ENCODE assay signal across 22 mouse cellular contexts in genomic region chr11:120565114-120565513, GRCm38 (mm10). TPM values are rescaled to one million over a fixed set of nuclear protein-coding genes. Genes with fewer than 3 reads are reported as not detected.
DNase-seq lines count a peak whose midpoint lies in the region; ATAC-seq and TF ChIP-seq lines count a peak whose summit lies in the region.
"Had no signal": no experiment of that assay in that cellular context is flagged by ENCODE, and none has a peak within 500 bp of the region (broad histone marks: within the 10 kb centered on the region; RNA-seq: fewer than 3 reads in every experiment).

No protein-coding gene starts in this region.

- dilution Hi-C loops in CH12.LX (cut with MboI; ENCODE audit: extremely low pct_ligation_motif_present, extremely low pct_unique_long_range_greater_than_20kb, low sequenced_read_pairs), result no loop called here

- no peak overlapping the region for H3K27ac ChIP-seq in kidney, postnatal 0 days
- H3K27ac ChIP-seq in CH12.LX (ENCODE audit: insufficient read depth, low read depth), result no peak overlapping the region
- H3K27ac ChIP-seq in ES-Bruce4 (ENCODE audit: insufficient read depth, low read length), result no peak overlapping the region
- H3K27ac ChIP-seq: embryonic facial prominence, embryonic 12.5 days; forebrain, embryonic 12.5 days; gastrocnemius, adult 2 months; heart, embryonic 13.5 days; hindbrain, embryonic 12.5 days had no signal

- ATAC-seq in kidney, postnatal 0 days (replicated peaks; ENCODE audit: low FRiP score, low read depth), result no peak
- ATAC-seq: hindbrain, embryonic 16.5 days had no signal

- in situ Hi-C loops in CH12.LX (cut with MboI; ENCODE audit: low pct_ligation_motif_present, low pct_unique_long_range_greater_than_20kb, low sequenced_read_pairs), result loop anchor here (5.0 kb wide), 1 partner anchor 43 kb away; no protein-coding TSS in a partner anchor

- TF ChIP-seq POLR2A in CH12.LX (IDR thresholded peaks at IDR 0.05; ENCODE audit: low read depth, low read length), result no peak
- TF ChIP-seq POLR2A in ES-Bruce4 (IDR thresholded peaks at IDR 0.05; ENCODE audit: insufficient read depth, low read length), result no peak

- peak; percentile 6; the same call in 1 of the 2 replicates for TF ChIP-seq CTCF in kidney, postnatal 0 days (IDR thresholded peaks at IDR 0.05; ENCODE audit: low read depth)
- TF ChIP-seq CTCF in CH12.LX (conservative IDR thresholded peaks at IDR 0.05 in 1 of 2, IDR thresholded peaks at IDR 0.05 in 1 of 2; ENCODE audit: low read depth in 2 of 2, low read length in 2 of 2), result peak in 1 of 2 experiments; percentile 42; a peak in 2 of 4 replicates
- peak; percentile 0 for TF ChIP-seq CTCF in ES-Bruce4 (IDR thresholded peaks at IDR 0.05; ENCODE audit: low read depth, low read length)

- H3K9me3 ChIP-seq in kidney, postnatal 0 days (replicated peaks; ENCODE audit: low read length), result no peaks in the 10 kb centered on the region
- H3K9me3 ChIP-seq in CH12.LX (replicated peaks; ENCODE audit: low read length) (no peaks in the 10 kb centered on the region), ES-Bruce4 (replicated peaks; ENCODE audit: control insufficient read depth, insufficient read depth, low read length, poor library complexity, severe bottlenecking) (no peaks in the 10 kb centered on the region)
- H3K9me3 ChIP-seq: embryonic facial prominence, embryonic 12.5 days; forebrain, embryonic 12.5 days; heart, embryonic 13.5 days; hindbrain, embryonic 12.5 days had no signal

- peaks cover 19% of the 10 kb centered on the region for H3K79me2 ChIP-seq in CH12.LX (replicated peaks; ENCODE audit: control insufficient read depth, extremely low read depth, insufficient read depth, poor library complexity, severe bottlenecking)

- H3K9ac ChIP-seq in kidney, postnatal 0 days (ENCODE audit: low read depth, low read length), result no peak overlapping the region
- no peak overlapping the region for H3K9ac ChIP-seq in CH12.LX (ENCODE audit: insufficient read depth, low read depth)
- no peak overlapping the region for H3K9ac ChIP-seq in ES-Bruce4 (ENCODE audit: low read depth, poor library complexity, severe bottlenecking)
- H3K9ac ChIP-seq: embryonic facial prominence, embryonic 12.5 days; forebrain, embryonic 12.5 days; heart, embryonic 13.5 days; hindbrain, embryonic 12.5 days had no signal

- WGBS in kidney, postnatal 0 days, result 83% methylated on average over 9 of the region's 9 CpGs

- DNase-seq in kidney, postnatal 0 days (ENCODE audit: low spot score), result no peak
- DNase-seq in kidney, postnatal 36 days, result no peak
- DNase-seq in CH12.LX (ENCODE audit: extremely low read depth), result no peak
- peak; percentile 51 for DNase-seq in brain, adult 2 months (ENCODE audit: low read depth, low spot score)
- no peak for DNase-seq in gastrocnemius, postnatal 4 days (ENCODE audit: low spot score in 2 of 2)
- DNase-seq in adrenal gland, postnatal 4 days (ENCODE audit: low spot score in 2 of 2), result no peak
- DNase-seq: adrenal gland, adult 8-10 months; adrenal gland, postnatal 36 days; cerebellum, adult 11-12 months; cerebellum, adult 9-10 months; cerebellum, postnatal 25 days; gastrocnemius, adult 2 months; gastrocnemius, postnatal 25 days; heart, adult 11 months; heart, postnatal 36 days had no signal

- no peaks in the 10 kb centered on the region for H3K4me1 ChIP-seq in kidney, postnatal 0 days (replicated peaks; ENCODE audit: insufficient read depth, low read length)
- H3K4me1 ChIP-seq in CH12.LX (ENCODE audit: control insufficient read depth in 1 of 2, insufficient read depth in 2 of 2) (peaks cover 0 to 11% of the 10 kb centered on the region in 2 experiments; a peak in 1 of 4 replicates), ES-Bruce4 (ENCODE audit: control insufficient read depth, insufficient read depth, low read length) (no peaks in the 10 kb centered on the region)
- H3K4me1 ChIP-seq: embryonic facial prominence, embryonic 12.5 days; forebrain, embryonic 12.5 days had no signal

- no peak for TF ChIP-seq RAD21 in CH12.LX (IDR thresholded peaks at IDR 0.05; ENCODE audit: low read depth, low read length)

- peaks cover 82% of the 10 kb centered on the region for H3K36me3 ChIP-seq in kidney, postnatal 0 days (ENCODE audit: insufficient read depth, low read length)
- peaks cover 84 to 91% of the 10 kb centered on the region in 2 experiments for H3K36me3 ChIP-seq in CH12.LX (replicated peaks in 1 of 2; ENCODE audit: control insufficient read depth in 1 of 2, insufficient read depth in 1 of 2, low read length in 1 of 2)
- peaks cover 90% of the 10 kb centered on the region for H3K36me3 ChIP-seq in ES-Bruce4 (ENCODE audit: control insufficient read depth, insufficient read depth, low read length, poor library complexity, severe bottlenecking)

- H3K4me2 ChIP-seq in kidney, postnatal 0 days (ENCODE audit: low read length), result no peak overlapping the region
- H3K4me2 ChIP-seq in CH12.LX (ENCODE audit: insufficient read depth, low read depth, poor library complexity, severe bottlenecking), result no peak overlapping the region
- H3K4me2 ChIP-seq: embryonic facial prominence, embryonic 12.5 days; forebrain, embryonic 12.5 days; heart, embryonic 13.5 days; hindbrain, embryonic 12.5 days had no signal

- H3K4me3 ChIP-seq in kidney, postnatal 0 days (replicated peaks; ENCODE audit: low read depth, low read length), result no peak overlapping the region
- H3K4me3 ChIP-seq in CH12.LX (replicated peaks in 1 of 3; ENCODE audit: low read depth in 2 of 3, low read length in 2 of 3, poor library complexity in 1 of 3), result no peak overlapping the region
- no peak overlapping the region for H3K4me3 ChIP-seq in ES-Bruce4 (ENCODE audit: low read depth, low read length)
- H3K4me3 ChIP-seq: embryonic facial prominence, embryonic 12.5 days; forebrain, embryonic 12.5 days; gastrocnemius, adult 2 months; heart, embryonic 13.5 days; hindbrain, embryonic 12.5 days had no signal

- TF ChIP-seq EP300 in CH12.LX (IDR thresholded peaks at IDR 0.05; ENCODE audit: low read length), result no peak
- no peak for TF ChIP-seq EP300 in ES-Bruce4 (IDR thresholded peaks at IDR 0.05; ENCODE audit: insufficient read depth, low read depth, low read length)

- no peaks in the 10 kb centered on the region for H3K27me3 ChIP-seq in kidney, postnatal 0 days (ENCODE audit: insufficient read depth, low read length)
- H3K27me3 ChIP-seq in CH12.LX (replicated peaks), result no peaks in the 10 kb centered on the region
- no peaks in the 10 kb centered on the region for H3K27me3 ChIP-seq in ES-Bruce4 (ENCODE audit: control insufficient read depth, insufficient read depth, low read length, poor library complexity, severe bottlenecking)
- H3K27me3 ChIP-seq: embryonic facial prominence, embryonic 12.5 days; forebrain, embryonic 12.5 days; heart, embryonic 13.5 days; hindbrain, embryonic 12.5 days had no signal

TF ChIP-seq in CH12.LX, 34 proteins besides CTCF, POLR2A, EP300 and RAD21:
- TF ChIP-seq SMC3 (IDR thresholded peaks at IDR 0.05; ENCODE audit: low read depth, low read length) (peak; percentile 18), RCOR1 (conservative IDR thresholded peaks at IDR 0.05; ENCODE audit: low read depth, low read length) (no peak), MAFK (IDR thresholded peaks at IDR 0.05; ENCODE audit: insufficient replicate concordance, low read length) (peak; percentile 96)

RNA-seq across cellular contexts. Expression of gene P4hb, which starts 7.9 kb away (rescaled TPM):
- 635 and 676 TPM in 2 replicates for polyA plus RNA-seq in kidney, postnatal 0 days (2015; fragmentation: Nextera tagmentation; extraction: Ambion mirVana)
- 531 and 594 TPM in 2 replicates for total RNA-seq in CH12.LX (2012; rRNA removed)
- 453 and 486 TPM in 2 replicates for total RNA-seq in CH12.LX (2014; rRNA removed)
- polyA plus RNA-seq in CH12.LX (2012; ENCODE audit: insufficient read length, low read depth), result 644 and 662 TPM in 2 replicates
- 326 and 338 TPM in 2 replicates for polyA plus RNA-seq in ES-Bruce4 (2011; ENCODE audit: insufficient read depth, insufficient read length, low read depth, missing spikeins)
- 100 to 1,000 TPM; 527 to 538 TPM for total RNA-seq in gastrocnemius, postnatal 4 days (2021)
- total RNA-seq in adrenal gland, postnatal 4 days (2021), result 100 to 1,000 TPM; 531 to 539 TPM

RNA-seq across cellular contexts. Expression of gene Ppp1r27, which starts 14.2 kb away (rescaled TPM):
- 0.30 TPM in 1 of 2 replicates, not detected in the other for polyA plus RNA-seq in kidney, postnatal 0 days (2015; fragmentation: Nextera tagmentation; extraction: Ambion mirVana)
- total RNA-seq in CH12.LX (2012; rRNA removed), result not detected in 2 replicates
- not detected in 2 replicates for total RNA-seq in CH12.LX (2014; rRNA removed)
- not detected in 2 replicates for polyA plus RNA-seq in CH12.LX (2012; ENCODE audit: insufficient read length, low read depth)
- polyA plus RNA-seq in ES-Bruce4 (2011; ENCODE audit: insufficient read depth, insufficient read length, low read depth, missing spikeins), result not detected in 2 replicates
- 10 to 100 TPM; 80.7 to 99.3 TPM for total RNA-seq in gastrocnemius, postnatal 4 days (2021)
- total RNA-seq in adrenal gland, postnatal 4 days (2021), result 1 to 10 TPM; 1.3 to 5.6 TPM
- polyA plus RNA-seq: cortical plate, adult 2 months; forebrain, embryonic 12.5 days; heart, embryonic 13.5 days; hindbrain, embryonic 12.5 days; hindbrain, embryonic 16.5 days had no signal

RNA-seq across cellular contexts. Expression of gene Mcrip1, which starts 15.6 kb away (rescaled TPM):
- 218 and 227 TPM in 2 replicates for polyA plus RNA-seq in kidney, postnatal 0 days (2015; fragmentation: Nextera tagmentation; extraction: Ambion mirVana)
- 25.8 and 39.6 TPM in 2 replicates for total RNA-seq in CH12.LX (2012; rRNA removed)
- total RNA-seq in CH12.LX (2014; rRNA removed), result 37.6 and 46.2 TPM in 2 replicates
- 60.2 and 66.5 TPM in 2 replicates for polyA plus RNA-seq in CH12.LX (2012; ENCODE audit: insufficient read length, low read depth)
- 46.4 and 53.4 TPM in 2 replicates for polyA plus RNA-seq in ES-Bruce4 (2011; ENCODE audit: insufficient read depth, insufficient read length, low read depth, missing spikeins)
- total RNA-seq in gastrocnemius, postnatal 4 days (2021), result 10 to 100 TPM; 74.0 to 81.3 TPM
- total RNA-seq in adrenal gland, postnatal 4 days (2021), result 10 to 100 TPM; 80.6 to 84.2 TPM

RNA-seq across cellular contexts. Expression of gene Arhgdia, which starts 16.3 kb away (rescaled TPM):
- 444 and 506 TPM in 2 replicates for polyA plus RNA-seq in kidney, postnatal 0 days (2015; fragmentation: Nextera tagmentation; extraction: Ambion mirVana)
- total RNA-seq in CH12.LX (2012; rRNA removed), result 417 and 467 TPM in 2 replicates
- total RNA-seq in CH12.LX (2014; rRNA removed), result 126 and 172 TPM in 2 replicates
- 957 and 958 TPM in 2 replicates for polyA plus RNA-seq in CH12.LX (2012; ENCODE audit: insufficient read length, low read depth)
- polyA plus RNA-seq in ES-Bruce4 (2011; ENCODE audit: insufficient read depth, insufficient read length, low read depth, missing spikeins), result 269 and 298 TPM in 2 replicates
- 100 to 1,000 TPM; 278 to 300 TPM for total RNA-seq in gastrocnemius, postnatal 4 days (2021)
- 100 to 1,000 TPM; 321 to 354 TPM for total RNA-seq in adrenal gland, postnatal 4 days (2021)

RNA-seq across cellular contexts. Expression of gene Alyref, which starts 33.1 kb away (rescaled TPM):
- polyA plus RNA-seq in kidney, postnatal 0 days (2015; fragmentation: Nextera tagmentation; extraction: Ambion mirVana), result 341 and 361 TPM in 2 replicates
- 582 and 793 TPM in 2 replicates for total RNA-seq in CH12.LX (2012; rRNA removed)
- total RNA-seq in CH12.LX (2014; rRNA removed), result 358 and 361 TPM in 2 replicates
- polyA plus RNA-seq in CH12.LX (2012; ENCODE audit: insufficient read length, low read depth), result 444 and 451 TPM in 2 replicates
- 229 and 242 TPM in 2 replicates for polyA plus RNA-seq in ES-Bruce4 (2011; ENCODE audit: insufficient read depth, insufficient read length, low read depth, missing spikeins)
- total RNA-seq in gastrocnemius, postnatal 4 days (2021), result 100 to 1,000 TPM; 112 to 113 TPM
- 100 to 1,000 TPM; 136 to 169 TPM for total RNA-seq in adrenal gland, postnatal 4 days (2021)

Comparison
In these comparisons a context has a peak if more than half of its experiments do, and no peak if none do; other contexts are left out.
1. RNA of gene Ppp1r27, which starts 14.2 kb away (total RNA-seq): 80.7 to 99.3 TPM in gastrocnemius, postnatal 4 days; 1.3 to 5.6 TPM in adrenal gland, postnatal 4 days and not detected in CH12.LX; every median in the first group is over 10 times any median in the second.